Mouse (Mus musculus) c-Kit-negative CD71-positive TER-119-positive erythroid progenitor cells, embryonic 14.5 days (primary cell): ENCODE results near the gene Fcer2a.

ENCODE experiments used
- DNase-seq: peaks from one replicate; pipeline ENCODE4 v3.0.0-alpha.2; 2013; ENCODE audit warnings: low read depth, low spot score

Gene Fcer2a

DNA sequence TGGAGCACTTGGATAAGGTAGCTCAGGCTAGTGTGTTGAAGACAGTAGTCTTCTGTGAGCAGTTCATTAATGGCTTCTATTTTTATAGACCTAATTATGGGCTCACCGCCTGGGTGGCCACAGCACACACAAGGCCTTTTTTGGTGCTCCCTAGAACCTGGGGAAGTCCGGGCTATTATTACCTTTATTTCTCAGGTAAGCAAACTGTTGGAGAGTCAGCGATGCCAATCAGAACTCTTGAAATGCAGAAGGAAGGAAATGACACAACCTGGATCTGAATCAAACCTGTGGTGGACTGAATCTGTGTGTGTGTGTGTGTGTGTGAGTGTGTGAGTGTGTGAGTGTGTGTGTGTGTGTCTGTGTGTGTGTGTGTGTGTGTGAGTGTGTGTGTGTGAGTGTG lies at the start of gene Fcer2a:
TSS of gene Fcer2a (minus strand) at position 55 of the 400 bp plus-strand sequence.
- no peak for DNase-seq

DNA sequence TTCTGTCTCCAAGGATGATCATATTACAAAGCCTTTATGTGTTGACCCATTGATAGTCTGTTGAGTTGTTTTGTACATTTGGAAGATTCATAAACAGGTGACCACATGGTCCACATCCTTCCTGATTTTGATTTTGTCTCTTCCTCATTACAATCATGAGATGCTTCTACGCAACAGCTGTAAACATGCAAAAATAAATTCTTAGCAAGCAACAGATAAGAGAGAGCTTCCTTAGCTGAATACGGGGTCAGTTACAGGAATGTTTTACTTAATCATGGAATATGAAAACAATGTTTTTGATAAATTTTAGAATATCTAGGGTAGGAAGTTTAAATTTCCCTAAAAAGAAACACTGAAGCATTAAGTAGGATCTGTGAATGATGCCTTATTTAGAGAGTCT lies 43.0 kb upstream of the Fcer2a start:
- DNase-seq, result no peak

DNA sequence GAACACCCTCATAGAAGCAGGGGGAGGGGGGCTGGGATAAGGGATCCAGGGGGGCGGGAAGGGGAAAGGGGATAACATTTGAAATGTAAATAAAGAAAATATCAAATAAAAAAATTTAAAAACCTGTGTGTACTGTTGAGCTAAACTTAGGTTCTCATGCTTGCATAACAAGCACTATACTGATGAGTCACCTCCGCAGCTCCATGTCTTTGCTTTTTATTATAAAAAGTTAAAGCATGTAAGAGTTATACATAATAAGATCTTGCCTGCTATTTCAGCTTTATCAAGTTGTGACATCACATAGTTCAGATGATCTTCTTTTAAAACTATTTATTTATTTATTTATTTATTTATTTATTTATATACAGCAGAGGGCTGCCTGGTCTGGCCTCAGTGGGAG lies 41.6 kb upstream of the Fcer2a start:
- DNase-seq, result no peak

DNA sequence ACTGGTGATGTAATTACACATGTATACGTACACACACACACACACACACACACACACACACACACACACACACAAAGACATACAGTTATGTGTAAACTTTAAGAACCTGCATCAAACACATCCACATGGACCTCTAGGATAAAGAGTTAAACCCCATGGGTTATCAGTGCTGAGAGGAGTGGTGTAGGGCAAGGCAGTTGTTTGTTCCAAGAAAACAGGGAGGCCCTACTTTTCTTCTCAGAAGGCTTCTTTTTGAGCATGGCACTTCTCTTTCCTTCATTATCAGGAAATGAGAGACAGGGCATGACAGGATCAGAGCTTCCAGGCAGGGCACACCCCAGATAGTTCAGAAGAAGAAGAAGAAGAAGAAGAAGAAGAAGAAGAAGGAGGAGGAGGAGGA lies 40.1 kb upstream of the Fcer2a start:
- DNase-seq, result peak; percentile 12

DNA sequence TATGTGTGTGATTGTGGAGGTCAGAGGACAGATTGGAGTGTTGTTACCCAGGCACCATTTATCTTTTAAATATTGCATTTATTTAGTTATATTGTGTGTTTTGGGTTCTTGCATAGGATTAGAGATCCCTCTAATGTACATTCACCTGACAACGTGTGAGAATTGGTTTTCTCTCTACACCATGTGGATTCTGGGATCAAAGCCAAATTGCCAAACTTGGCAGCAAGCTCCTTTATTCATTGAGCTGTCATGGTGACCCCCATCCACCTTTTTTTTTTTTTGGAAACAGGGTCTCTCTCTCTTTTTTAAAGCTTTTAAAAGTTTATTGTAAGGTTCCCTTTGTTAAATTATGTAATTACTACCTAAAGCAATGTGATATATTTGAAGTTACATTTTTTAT lies 27.1 kb upstream of the Fcer2a start:
- no peak for DNase-seq

DNA sequence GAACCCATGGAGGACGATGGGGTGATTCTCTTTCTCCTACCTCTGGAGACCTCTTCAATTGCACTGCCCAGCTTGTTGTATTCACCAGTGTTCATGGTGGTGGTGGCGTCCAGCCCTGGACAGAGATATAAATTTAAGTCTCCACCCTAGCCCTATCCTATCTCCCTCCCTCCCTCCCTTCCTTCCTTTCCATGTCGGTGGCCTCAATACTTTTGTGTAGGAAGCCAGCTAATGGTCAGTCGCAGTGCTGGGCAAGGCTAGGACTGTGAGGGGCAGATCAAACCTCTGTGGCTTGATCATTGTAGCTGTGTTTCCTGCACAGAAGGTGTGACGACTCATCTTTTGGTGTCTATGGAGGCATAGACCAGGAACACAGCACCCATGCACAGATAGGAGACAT lies 26.6 kb upstream of the Fcer2a start, which contains the start of gene Clec4g:
TSS of gene Clec4g (minus strand) at position 101 of the 400 bp plus-strand sequence.
- no peak for DNase-seq

DNA sequence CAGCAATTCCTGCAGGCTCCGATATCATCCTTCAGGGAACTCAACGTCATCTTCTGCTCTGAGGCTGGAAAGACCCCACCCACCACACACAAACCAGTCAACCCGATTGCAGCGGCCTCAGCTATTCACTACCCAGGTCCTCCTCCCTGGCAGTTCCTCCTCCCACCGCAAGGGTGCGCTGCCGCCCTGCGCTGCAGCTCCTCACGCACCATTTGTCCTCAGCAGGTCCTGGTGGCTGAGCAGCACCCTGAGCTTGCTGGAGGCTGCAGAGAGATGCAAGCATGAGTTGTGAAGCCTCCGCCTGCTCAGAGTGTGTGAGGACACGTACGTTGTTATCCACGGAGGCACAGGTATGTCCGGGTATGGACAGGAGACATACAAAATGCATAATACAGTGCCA lies 24.6 kb upstream of the Fcer2a start:
- DNase-seq, result peak; percentile 29

DNA sequence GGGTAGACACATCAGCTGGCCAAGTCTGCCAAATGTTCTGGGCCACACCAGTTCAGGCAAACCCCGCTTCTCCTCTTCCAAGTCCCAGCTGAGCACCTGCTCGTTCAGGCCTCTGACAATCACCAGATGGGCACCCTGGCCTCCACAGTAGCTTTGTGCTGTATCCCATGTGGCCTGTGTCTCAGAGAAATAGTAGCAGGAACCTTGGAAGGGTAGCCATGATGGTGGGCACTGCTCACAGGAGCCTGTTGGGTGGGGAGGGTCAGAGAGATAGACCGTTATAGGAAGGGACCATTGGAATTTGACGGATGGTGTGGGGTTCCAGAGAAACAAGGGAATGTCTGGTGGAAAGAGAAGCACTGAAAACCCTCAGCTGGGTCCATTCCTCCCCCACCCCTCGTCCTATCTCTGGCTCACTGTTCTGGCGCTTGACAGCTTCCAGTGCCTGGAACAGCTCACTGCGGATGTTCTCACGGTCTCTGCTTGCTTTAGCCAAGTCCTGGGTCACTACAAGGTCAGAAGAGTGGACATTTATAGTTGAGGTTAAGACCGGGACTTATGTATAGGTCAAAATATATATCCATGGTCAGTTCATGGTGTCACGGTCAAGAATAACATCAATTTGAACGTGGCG lies 23.5 kb upstream of the Fcer2a start:
- no peak for DNase-seq

DNA sequence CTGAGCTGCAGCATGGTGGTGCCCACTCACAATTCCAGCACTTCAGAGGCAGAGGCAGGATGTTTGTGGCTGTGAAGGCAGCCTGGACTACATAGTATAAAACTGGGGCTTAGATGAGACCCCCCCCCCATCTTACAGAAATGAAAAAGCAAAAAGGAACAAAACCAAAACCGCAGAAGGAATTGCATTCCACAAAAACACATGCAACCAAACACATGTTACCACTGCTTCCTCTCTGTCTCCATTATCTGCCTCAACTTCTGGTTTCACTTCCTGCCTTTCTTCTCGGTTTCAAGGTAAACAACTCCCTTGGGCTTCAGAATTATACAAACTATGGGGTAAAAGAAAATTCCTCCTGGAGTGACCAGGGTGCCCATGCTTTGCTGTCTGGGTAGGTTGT lies 17.7 kb upstream of the Fcer2a start:
- DNase-seq, result no peak

DNA sequence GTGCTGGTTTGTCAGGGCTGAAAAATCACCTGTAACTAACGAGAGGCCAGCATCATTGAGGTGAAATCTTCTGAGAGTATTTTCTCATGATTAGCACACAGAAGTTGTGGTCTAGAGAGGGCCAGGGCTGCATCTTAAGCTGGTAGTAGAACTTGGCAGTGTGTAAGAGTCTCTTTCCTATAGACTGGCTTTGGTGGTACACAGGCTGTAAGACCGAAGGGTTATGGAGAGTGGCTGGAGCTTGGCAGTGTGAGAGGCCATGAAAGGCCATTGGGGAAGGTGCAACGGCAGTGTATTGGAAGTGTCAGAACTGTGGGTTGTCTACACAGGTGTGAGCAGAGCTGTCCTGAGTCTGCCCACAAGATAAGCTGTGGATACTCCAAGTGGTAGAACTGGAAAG lies 16.3 kb upstream of the Fcer2a start:
- DNase-seq, result no peak

DNA sequence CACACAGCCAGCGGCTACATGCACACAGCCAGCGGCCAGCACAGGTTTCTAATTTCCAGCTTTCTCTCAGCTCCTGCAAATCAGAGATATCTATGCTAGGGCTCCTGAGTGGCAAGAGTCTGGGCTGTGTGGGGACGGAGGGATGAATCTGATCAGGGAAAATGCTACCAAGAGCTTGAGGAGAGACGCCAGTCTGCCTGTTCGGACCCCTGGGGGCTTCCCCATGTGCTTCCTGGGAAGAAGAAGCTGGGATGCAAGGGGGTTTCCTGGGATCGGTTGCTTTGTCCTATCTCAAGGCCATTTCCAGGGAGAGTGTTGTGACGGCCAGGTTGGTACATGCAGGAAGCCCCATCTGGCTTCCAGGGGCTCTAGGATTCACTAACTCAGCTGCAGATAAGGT lies 13.6 kb upstream of the Fcer2a start:
- DNase-seq, result no peak

DNA sequence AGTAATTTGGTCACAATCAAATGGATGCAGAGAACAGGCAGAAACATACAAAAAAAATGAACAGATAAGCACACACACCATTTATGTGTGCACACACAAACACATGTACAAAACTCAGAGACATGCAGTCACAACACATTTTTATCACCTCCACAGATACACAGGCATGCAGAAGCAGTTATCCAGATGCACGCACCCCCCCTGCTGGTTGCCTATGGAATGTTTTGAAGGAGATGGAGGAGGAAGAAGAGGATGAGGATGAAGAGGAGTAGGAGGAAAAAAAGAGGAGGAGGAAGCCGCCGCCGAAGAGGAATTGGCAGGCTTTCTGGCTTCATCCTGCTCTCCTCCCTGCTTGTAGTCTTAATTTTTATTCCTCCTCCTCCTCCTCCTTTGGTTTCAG lies 11.7 kb upstream of the Fcer2a start:
- no peak for DNase-seq

DNA sequence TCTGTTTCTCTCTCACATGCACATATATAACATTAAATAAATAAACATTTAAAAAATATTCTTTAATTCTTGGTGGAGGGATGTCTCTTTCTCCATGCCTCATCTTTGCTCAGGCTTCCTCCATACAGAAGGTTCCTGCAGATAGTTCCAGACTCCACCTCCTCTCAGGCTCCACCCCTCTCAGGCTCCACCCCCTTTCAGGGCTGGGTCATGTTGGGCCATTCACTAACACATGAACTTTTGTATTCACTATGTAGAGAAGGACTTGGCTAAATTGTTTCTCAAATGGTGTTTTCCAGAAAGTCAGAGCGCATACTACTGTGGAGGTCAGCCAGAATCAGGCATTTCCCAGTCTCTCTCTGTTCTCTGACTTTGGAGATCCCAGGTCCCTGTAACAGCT lies 7.5 kb upstream of the Fcer2a start:
- DNase-seq, result no peak

DNA sequence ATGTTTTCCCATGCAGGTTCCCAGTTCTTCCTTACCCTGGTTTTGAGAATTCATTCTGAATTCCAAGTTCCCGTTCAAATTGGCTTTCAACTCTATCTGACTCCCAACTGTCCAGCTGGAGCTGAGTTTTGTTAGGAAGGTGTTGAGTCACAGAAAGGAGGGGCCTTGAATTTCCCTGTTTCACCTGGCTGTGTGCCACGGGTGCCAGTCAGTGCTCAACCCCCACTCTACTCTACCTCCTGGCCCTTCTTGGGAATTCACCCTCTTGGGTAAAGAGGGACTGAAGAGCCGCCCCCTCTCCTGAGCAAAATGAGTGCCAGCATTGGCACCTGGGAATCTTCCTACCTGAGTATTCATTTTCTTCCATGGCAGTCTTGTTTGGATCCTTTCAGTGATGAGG lies 3.2 kb downstream of the Fcer2a start:
- no peak for DNase-seq

DNA sequence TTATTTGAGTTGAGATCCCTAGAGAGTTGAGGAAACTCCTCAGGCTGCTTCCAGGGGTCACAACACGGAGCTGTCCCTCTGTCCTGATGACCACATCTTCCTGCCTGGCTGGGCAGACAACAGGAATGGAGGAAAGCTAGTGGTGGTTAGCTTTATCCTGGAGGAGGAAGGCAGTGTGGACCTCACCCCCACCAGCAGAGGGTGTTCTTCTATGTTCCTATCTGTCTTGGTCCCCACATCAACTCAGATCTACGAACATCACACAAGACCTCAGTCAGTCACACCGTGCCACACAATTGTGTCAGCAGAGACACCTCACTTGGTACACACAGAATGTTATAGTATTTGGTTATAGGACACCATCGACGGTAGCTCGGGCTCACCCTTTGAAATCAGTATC lies 6.4 kb downstream of the Fcer2a start:
- DNase-seq, result no peak

DNA sequence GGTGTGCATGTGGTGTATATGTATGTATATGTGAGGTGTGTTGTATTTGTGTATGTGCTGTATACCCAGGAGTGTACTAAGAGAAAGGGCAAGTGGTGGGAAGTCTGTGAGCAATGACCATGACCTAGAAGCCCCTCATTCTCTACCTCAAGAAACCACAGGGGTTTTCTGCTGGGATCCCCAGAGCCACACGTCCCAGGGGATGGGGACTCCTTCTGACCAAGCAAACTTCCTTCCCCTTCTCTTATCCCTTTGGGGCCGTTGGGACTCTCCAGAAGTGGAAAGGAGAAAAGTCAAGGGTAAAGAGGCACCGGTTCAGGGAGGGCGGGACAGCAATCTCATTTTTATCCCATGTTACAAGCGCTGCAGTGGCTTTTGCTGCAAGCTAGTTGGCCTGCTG lies 8.6 kb downstream of the Fcer2a start:
- DNase-seq, result no peak

DNA sequence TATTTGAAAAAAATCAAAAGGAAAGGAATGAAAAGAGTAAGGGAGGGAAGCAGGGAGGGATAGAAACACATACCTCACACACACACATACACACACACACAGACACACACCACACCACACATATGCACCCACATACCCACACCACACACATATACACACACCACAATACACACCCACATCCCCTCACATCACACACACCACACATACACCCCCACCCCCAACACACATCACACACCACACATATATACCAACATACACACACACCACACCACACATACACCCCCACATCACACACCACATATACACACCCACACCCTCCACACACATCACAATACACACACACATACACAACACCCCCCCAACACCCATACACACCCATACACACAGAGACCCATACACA lies 9.4 kb downstream of the Fcer2a start:
- DNase-seq, result no peak

DNA sequence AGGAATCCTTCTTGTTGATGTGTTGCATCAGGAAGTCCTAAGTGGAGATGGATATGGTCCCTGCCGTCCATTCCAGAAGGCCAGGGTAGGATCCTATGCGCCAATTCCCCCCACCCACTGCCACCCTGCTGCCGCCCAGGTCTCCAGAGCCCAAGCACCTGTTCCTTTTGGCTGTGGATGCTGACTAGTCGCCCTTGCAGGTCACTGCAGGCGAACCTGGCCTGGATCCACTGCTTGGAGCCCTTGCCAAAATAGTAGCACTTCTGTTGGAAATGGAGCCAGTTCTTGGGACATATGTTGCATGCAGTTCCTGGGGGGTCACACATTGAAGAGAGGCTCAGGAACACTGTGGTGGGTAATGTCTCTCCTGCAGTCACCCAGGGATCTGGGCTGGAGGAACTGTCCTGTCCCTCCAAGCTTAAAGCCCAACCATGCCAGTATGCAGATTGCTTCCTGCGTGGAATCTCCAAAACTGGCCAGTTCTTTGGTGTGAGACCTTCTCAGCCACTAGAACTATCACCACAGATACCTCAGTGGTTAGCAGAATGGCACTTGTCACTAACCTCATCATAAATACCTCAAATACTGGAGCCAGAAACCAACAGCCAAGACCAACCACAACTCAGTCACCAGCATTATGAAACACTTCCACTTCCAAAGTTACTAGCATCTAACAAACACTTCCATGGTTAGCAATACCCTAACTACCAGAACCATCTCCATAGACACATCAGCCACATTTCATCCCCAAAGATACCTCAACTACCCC lies 10.4 kb downstream of the Fcer2a start:
- no peak for DNase-seq

DNA sequence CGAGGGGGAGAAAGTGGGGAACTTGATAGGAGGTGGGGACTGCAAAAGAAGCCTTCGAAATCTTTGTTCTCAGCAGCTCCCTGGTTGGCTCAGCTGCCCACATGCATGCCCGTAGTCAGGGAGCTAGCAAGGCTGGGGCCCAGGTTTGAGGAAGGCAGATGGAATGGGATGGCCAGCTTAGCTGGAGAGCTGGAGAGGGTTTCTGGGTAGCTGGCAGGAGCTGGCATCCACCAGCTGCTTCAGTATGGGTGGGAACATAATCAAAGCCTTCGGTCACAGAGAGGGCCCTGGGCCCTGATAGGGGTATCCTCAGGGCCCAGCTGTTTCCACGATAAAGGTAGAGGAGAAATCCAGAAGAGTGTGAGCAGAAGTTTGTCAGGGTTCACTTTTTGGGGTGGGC lies 11.5 kb downstream of the Fcer2a start:
- DNase-seq, result no peak

DNA sequence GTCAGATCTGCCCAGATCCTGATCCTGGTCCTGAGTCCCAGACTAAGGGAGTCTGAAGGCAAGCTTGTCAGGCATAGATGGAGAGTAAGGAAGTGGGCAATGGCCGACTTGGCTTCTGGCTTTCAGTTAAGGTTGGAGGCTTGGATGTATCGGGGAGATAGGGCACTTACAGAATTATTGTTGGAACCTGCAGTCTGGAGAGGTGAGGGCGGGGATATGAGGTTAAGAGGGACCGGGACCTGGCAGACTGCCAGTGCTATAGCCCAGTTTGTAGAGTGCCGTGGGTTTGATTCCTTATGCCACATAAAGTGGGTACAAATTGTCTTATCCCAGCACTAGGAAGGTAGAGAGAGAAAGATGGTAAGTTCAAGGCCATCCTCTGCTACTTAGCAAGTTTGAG lies 14.3 kb downstream of the Fcer2a start:
- no peak for DNase-seq

DNA sequence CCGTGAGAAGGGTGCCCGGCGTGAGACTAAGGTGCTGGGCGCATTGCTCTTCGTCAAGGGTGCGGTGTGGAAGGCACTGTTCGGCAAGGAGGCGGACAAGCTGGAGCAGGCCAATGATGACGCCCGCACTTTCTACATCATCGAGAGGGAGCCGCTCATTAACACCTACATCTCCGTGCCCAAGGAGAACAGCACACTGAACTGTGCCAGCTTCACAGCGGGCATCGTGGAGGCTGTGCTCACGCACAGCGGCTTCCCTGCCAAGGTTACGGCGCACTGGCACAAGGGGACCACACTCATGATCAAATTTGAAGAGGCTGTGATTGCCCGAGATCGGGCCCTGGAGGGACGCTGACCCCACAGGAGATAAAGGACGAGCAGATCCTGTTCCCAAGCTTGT lies 14.7 kb downstream of the Fcer2a start:
- DNase-seq, result no peak

DNA sequence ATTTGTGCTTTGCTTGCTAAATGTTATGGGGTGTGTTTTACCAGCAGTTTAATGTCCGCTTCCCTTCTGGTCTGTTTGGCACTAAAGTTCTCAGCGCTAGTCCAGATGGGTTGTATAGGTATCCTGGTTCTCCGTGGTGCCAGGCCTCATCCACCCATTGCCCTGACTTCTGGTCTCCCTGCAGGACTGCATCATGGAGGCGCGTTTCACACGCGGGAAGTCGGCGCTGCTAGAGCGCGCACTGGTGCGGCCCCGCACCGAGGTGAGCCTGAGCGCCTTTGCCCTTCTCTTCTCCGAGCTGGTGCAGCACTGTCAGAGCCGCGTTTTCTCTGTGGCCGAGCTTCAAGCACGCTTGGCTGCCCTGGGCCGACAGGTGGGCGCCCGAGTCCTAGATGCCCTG lies 15.1 kb downstream of the Fcer2a start:
- no peak for DNase-seq

DNA sequence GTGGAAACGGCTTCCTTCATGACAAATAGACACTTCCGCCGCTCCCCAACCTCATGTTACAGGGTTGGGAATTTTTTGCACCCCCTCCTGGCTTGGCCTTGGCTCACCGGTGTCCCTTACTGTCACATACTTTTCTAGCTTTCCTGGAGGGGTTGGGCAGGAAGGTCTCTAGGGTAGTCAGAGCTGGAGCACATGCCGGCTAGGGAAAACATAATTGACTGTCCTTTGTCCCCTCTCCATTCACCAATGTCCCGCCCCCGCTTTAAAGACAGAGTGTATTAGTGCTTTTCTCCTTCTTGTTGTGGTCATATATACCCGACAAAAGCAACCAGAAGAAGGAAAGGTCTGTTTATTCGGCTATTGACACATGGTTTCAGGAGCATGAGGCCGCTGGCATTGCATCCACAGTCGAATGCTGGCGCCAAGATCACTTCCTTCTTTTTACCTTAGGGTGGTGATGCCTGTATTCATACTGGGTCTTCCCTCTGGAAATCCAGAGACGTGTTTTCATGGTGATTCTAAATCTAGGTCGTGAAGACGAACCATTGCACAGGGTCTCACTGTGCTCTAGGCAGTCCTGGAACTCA lies 16.9 kb downstream of the Fcer2a start:
- DNase-seq, result no peak
